Mouse (Mus musculus) kidney, adult 2 months (tissue): ENCODE data around the gene Galnt2.

ENCODE experiments used
- CTCF ChIP-seq: fragments of 200-500 bp; conservative IDR thresholded peaks from 2 replicates; pipeline ENCODE4 v1.5.1; 2011; ENCODE audit warnings: low read depth, mild to moderate bottlenecking, control low read depth, low read length, moderate library complexity, mixed read lengths; ENCODE audit not compliant: insufficient read depth, insufficient read length
- POLR2A ChIP-seq: fragments of 200-500 bp; IDR thresholded peaks from one replicate; pipeline ENCODE4 v1.6.1; 2011; ENCODE audit warnings: low read depth, low read length, control low read depth

GRCm38 (mm10) chr8:124259925-124260324 lies 28.7 kb downstream of the Galnt2 start:
- no peak for TF ChIP-seq POLR2A
- no peak for TF ChIP-seq CTCF
